Mouse (Mus musculus) cerebellum, adult 2 months (tissue): ENCODE data around the gene Olfr1028.

Experiments used
- CTCF ChIP-seq: fragments of 200-500 bp; IDR thresholded peaks from 2 replicates; pipeline ENCODE4 v1.5.1; 2011; ENCODE audit warnings: low read depth, mild to moderate bottlenecking, control low read depth, low read length, moderate library complexity, borderline replicate concordance; ENCODE audit not compliant: insufficient read depth
- POLR2A ChIP-seq: fragments of 200-500 bp; IDR thresholded peaks from 2 replicates; pipeline ENCODE4 v1.6.1; 2011; ENCODE audit warnings: low read length, control low read depth, borderline replicate concordance; ENCODE audit not compliant: insufficient read depth

DNA sequence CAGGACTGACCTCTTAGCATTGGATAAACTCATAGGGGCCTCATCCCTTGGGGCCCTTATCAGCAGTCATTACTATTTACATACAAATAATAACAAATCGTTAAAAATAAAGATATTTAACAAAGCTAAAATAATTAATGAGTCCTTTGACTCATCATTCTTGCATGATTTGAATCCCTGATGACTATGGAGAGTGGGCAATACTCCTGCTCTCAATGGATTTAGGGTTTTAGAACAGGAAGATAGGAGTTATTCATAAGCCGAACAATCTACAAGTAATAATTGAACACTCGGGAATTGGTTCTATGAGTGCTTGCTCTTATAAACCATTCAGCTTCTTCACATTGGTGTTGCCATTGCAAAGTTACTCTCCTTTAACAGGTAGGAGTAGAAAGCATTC, 29.0 kb upstream of the Olfr1028 start, which contains the start of gene Olfr1026:
- TF ChIP-seq POLR2A (no peak), CTCF (no peak)
